Mouse (Mus musculus) heart, postnatal 0 days (tissue): ENCODE data around the gene Fbxl19. TPM values are rescaled to one million over a fixed set of nuclear protein-coding genes. Genes with fewer than 3 reads are reported as not detected.
A peak's percentile ranks its signal among the peaks of the same experiment; 100 is the strongest.

Experiments used
- ATAC-seq: fragments of 200-750 bp; cut with Nextera tagmentation; 2 replicates; pipeline ENCODE4 v1.8.0; 2017; ENCODE audit warnings: low read depth, moderate number of reproducible peaks, moderate library complexity; ENCODE audit not compliant: insufficient read depth
- DNase-seq: peaks from one replicate; pipeline ENCODE4 v3.0.0-alpha.2; 2016; ENCODE audit warnings: low spot score
- H3K27ac ChIP-seq: fragments of 300-500 bp; sonication (generic); 2 replicates; pipeline ENCODE4 v1.5.1; 2014; ENCODE audit warnings: low read depth, mild to moderate bottlenecking
- H3K27me3 ChIP-seq: fragments of 300-500 bp; sonication (generic); 2 replicates; pipeline ENCODE4 v1.6.1; 2014; ENCODE audit warnings: low read length, mixed read lengths; ENCODE audit not compliant: control insufficient read depth, insufficient read depth
- H3K36me3 ChIP-seq: fragments of 300-500 bp; sonication (generic); replicated peaks from 2 replicates; pipeline ENCODE4 v1.6.1; 2014; ENCODE audit warnings: low read length, mixed read lengths; ENCODE audit not compliant: control insufficient read depth, insufficient read depth
- H3K4me1 ChIP-seq: fragments of 300-500 bp; sonication (generic); 2 replicates; pipeline ENCODE4 v1.6.1; 2014; ENCODE audit warnings: antibody characterized with exemption; ENCODE audit not compliant: control insufficient read depth, insufficient read depth
- H3K4me2 ChIP-seq: fragments of 300-500 bp; sonication (generic); 2 replicates; pipeline ENCODE4 v1.6.1; 2014; ENCODE audit warnings: low read depth, mild to moderate bottlenecking, low read length, moderate library complexity
- H3K4me3 ChIP-seq: fragments of 300-500 bp; sonication (generic); 2 replicates; pipeline ENCODE4 v1.5.1; 2014; ENCODE audit warnings: low read depth, low read length
- H3K9ac ChIP-seq: fragments of 300-500 bp; sonication (generic); replicated peaks from 2 replicates; pipeline ENCODE4 v1.6.1; 2014; ENCODE audit warnings: low read depth, low read length, mixed read lengths
- H3K9me3 ChIP-seq: fragments of 300-500 bp; sonication (generic); replicated peaks from 2 replicates; pipeline ENCODE4 v1.6.1; 2016; ENCODE audit warnings: low read length; ENCODE audit not compliant: control insufficient read depth
- CTCF ChIP-seq: IDR thresholded peaks from 2 replicates; pipeline ENCODE4 v1.5.1; 2016; ENCODE audit warnings: antibody characterized with exemption, control low read depth, low read depth
- EP300 ChIP-seq: IDR thresholded peaks from 2 replicates; pipeline ENCODE4 v1.6.1; 2016; ENCODE audit warnings: antibody characterized with exemption, low read depth
- WGBS: fragments of 180-500 bp; shearing (Covaris S2); extraction: QIAGEN DNeasy Blood & Tissue Kit; methylation state at CpG from one replicate; pipeline ENCODE4 v1.1.7; 2014; 5-methylcytosine and 5-hydroxymethylcytosine counted together
- polyA plus RNA-seq: library from polyadenylated mRNA; unstranded; fragments of >200 nt; fragmentation: Nextera tagmentation; extraction: Ambion mirVana; gene quantifications from 2 replicates; pipeline ENCODE4 v1.2.1, GENCODE M21; 2015
- total RNA-seq: library from RNA; depleted of rRNA; stranded (reverse); fragments of >200 nt; gene quantifications from 2 replicates; pipeline ENCODE4 v1.2.3, GENCODE M21; 2014; ENCODE audit warnings: low replicate concordance

Gene Fbxl19
- total and polyA plus RNA-seq, 2 experiments from 2014 or later = 0.42 to 21.6 TPM

DNA sequence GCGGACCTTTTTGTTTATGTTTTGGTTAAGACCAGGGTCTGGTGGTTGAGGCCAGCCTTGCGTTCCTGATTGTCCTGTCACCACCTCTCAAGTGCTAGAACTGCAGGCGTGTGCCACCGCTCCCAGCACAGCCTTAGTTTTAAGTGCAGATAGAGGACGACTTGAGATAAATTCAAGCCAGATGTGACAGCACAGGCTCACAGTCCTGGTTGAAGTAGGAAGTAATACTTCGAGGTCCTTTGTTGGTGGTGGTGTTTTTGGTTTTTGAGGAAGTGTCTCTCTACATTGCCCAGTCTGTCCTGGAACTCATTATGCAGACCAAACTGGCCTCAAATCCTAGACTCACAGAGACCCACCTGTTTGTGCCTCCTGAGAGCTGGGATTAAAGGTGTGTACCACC is 15.4 kb downstream of the Fbxl19 start:
- H3K27ac ChIP-seq = no peak overlapping the region
- no peak overlapping the region for H3K4me2 ChIP-seq
- WGBS = 22% methylated on average over 6 of the region's 6 CpGs
- H3K27me3 ChIP-seq = no peaks in the 10 kb centered on the region
- H3K36me3 ChIP-seq = peaks cover 42% of the 10 kb centered on the region
- H3K9me3 ChIP-seq = no peaks in the 10 kb centered on the region
- peaks cover 6% of the 10 kb centered on the region; the same call in 1 of the 2 replicates for H3K4me1 ChIP-seq
- peak; percentile 50; the same call in 1 of the 2 replicates for ATAC-seq
- TF ChIP-seq EP300 = no peak
- no peak for TF ChIP-seq CTCF
- no peak overlapping the region for H3K9ac ChIP-seq
- DNase-seq = no peak
- H3K4me3 ChIP-seq = no peak overlapping the region

DNA sequence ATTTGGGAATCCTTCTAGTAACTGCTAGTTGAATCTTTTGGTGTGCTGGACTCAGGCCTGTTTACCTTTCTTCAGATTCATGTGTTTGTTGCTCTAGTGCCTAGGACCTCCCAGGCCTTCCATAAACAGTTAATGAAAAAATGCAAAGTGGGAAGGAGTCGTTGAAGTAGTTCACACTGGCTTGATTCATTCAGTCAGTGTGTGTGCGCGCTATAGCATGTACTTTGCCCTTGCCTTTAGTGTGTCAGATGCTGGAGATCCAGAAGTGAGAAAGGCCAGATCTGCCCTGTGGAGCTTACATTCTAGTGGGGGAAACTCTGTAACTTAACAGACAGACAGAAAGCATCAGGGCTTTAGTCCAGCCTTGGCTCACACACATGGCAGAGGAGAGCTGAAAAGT is 16.1 kb downstream of the Fbxl19 start:
- Histone ChIP-seq H3K9me3 (no peaks in the 10 kb centered on the region), H3K36me3 (peaks cover 44% of the 10 kb centered on the region), H3K4me3 (no peak overlapping the region), H3K4me2 (no peak overlapping the region), H3K27me3 (no peaks in the 10 kb centered on the region), H3K27ac (no peak overlapping the region), H3K9ac (no peak overlapping the region), H3K4me1 (peaks cover 6% of the 10 kb centered on the region; the same call in 1 of the 2 replicates)
- WGBS = 73% methylated on average over 3 of the region's 3 CpGs
- no peak for ATAC-seq
- DNase-seq = no peak
- no peak for TF ChIP-seq EP300
- no peak for TF ChIP-seq CTCF

DNA sequence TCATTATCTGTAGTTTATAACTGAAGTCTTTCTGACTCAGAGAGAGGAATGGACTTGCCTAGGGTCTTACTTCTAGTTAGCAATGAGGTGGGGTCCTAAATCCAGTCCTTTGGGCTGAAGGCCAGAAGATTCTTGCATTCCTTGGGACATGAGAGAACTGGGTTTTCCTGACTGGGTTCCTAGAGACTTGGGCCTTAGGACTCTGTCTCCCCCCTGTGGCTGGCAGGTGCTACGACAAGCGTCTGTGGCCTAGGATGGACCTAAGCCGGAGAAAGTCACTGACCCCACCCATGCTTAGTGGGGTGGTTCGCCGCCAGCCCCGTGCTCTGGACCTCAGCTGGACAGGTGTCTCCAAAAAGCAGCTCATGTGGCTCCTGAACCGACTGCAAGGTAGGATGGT is 16.7 kb downstream of the Fbxl19 start:
- ATAC-seq (peak; percentile 39; the same call in 1 of the 2 replicates), DNase-seq (peak; percentile 65)
- peaks cover 48% of the 10 kb centered on the region for H3K36me3 ChIP-seq
- H3K4me1 ChIP-seq = peaks cover 6% of the 10 kb centered on the region; the same call in 1 of the 2 replicates
- no peaks in the 10 kb centered on the region for H3K9me3 ChIP-seq
- no peak overlapping the region for H3K9ac ChIP-seq
- H3K27me3 ChIP-seq = no peaks in the 10 kb centered on the region
- H3K4me2 ChIP-seq = no peak overlapping the region
- TF ChIP-seq EP300 = no peak
- peak; percentile 89 for TF ChIP-seq CTCF
- H3K27ac ChIP-seq = no peak overlapping the region
- 18% methylated on average over 7 of the region's 7 CpGs for WGBS
- H3K4me3 ChIP-seq = no peak overlapping the region

DNA sequence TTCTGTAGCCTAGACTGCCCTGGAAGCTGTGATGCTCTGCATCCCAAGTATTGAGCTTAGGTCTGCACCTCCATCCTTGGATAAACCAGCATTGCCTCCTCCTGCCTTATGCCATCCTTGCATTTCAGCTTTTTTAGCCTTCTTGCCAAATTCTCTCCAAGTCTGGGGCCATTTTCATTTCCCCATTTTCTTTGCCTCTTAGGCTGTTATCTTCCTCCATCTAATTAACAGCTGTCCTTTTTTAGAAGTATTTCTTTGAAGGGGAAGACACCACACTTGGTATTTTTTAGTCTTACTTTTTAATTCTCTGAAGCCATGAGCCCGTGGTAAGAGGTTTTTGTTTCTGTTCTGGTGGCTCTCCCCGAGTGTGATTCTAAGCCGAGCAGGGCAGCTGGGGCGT is 19.3 kb downstream of the Fbxl19 start:
- Histone ChIP-seq H3K4me3 (no peak overlapping the region), H3K27ac (no peak overlapping the region), H3K9ac (no peak overlapping the region), H3K36me3 (peaks cover 42% of the 10 kb centered on the region), H3K27me3 (no peaks in the 10 kb centered on the region), H3K4me2 (no peak overlapping the region), H3K9me3 (no peaks in the 10 kb centered on the region), H3K4me1 (peaks cover 6% of the 10 kb centered on the region; the same call in 1 of the 2 replicates)
- ATAC-seq (no peak), DNase-seq (no peak)
- no peak for TF ChIP-seq EP300
- TF ChIP-seq CTCF = no peak
- 89% methylated on average over 4 of the region's 4 CpGs for WGBS

DNA sequence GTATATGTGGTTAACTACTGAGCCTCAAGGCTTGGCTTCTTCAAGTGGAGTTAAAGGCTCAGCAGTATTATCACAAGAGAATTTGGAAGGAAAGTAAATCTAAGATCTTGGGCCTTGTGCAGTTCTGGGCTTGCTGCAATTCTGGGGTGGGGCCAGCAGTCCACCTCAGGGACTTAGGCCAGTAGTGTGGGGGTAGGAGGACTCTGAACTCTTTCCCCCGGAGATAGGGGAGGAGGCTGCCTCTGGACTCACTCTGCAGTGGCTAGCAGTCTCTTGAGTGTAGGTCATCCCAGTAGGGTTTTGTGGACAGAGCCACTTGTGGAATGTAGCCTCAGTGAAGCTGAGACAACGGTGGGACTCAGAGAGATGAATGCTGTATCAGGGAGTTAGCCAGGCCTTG is 21.4 kb downstream of the Fbxl19 start:
- ATAC-seq (no peak), DNase-seq (no peak)
- 67% methylated on average over 2 of the region's 2 CpGs for WGBS
- Histone ChIP-seq H3K9me3 (no peaks in the 10 kb centered on the region), H3K9ac (no peak overlapping the region), H3K27me3 (no peaks in the 10 kb centered on the region), H3K36me3 (peaks cover 42% of the 10 kb centered on the region), H3K4me3 (no peak overlapping the region), H3K4me1 (peaks cover 12% of the 10 kb centered on the region), H3K27ac (no peak overlapping the region), H3K4me2 (no peak overlapping the region)
- no peak for TF ChIP-seq EP300
- TF ChIP-seq CTCF = no peak

DNA sequence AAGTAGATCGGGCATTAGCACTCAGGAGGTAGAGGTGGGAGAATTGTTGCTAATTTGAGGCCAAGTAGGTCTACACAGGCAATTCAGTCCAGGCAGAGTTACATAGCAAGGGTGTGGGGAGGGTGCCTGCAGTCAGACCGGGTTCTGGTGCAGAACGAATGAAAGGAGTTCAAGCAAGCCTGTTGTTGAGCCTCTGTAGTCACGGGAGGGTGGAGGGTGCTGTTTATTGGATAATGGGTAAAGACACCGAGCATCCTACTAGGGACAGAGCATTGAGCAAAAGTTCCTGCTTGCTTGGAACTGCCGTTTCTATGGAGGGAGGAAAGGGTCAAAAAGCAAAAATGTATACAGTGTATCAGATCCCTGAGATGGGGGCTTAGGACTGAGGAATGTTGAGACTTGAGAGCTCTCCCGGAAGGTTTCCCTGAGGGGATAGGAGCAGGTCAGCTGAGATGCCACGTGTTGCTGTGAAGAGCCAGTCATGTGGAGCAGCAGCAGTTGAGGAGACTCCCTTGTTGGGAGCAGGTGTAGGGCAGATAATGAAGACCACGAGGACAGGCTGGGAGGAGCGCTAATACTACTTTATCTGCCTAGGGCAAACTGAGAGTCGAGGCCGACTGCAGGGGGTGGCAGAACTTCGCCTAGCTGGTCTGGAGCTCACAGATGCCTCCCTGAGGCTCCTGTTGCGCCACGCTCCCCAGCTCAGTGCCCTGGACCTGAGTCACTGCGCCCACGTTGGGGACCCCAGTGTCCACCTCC is 22.7 kb downstream of the Fbxl19 start:
- peaks cover 12% of the 10 kb centered on the region for H3K4me1 ChIP-seq
- peaks cover 42% of the 10 kb centered on the region for H3K36me3 ChIP-seq
- no peaks in the 10 kb centered on the region for H3K27me3 ChIP-seq
- H3K27ac ChIP-seq = no peak overlapping the region
- DNase-seq (no peak), ATAC-seq (no peak)
- H3K4me2 ChIP-seq = no peak overlapping the region
- H3K4me3 ChIP-seq = no peak overlapping the region
- H3K9ac ChIP-seq = no peak overlapping the region
- WGBS = 70% methylated on average over 17 of the region's 17 CpGs
- H3K9me3 ChIP-seq = no peaks in the 10 kb centered on the region
- TF ChIP-seq EP300 (no peak), CTCF (no peak)
